Mouse (Mus musculus) layer of hippocampus, adult 2 months (tissue): ENCODE measurements around the gene Plscr1. TPM values are rescaled to one million over a fixed set of nuclear protein-coding genes. Genes with fewer than 3 reads are reported as not detected.

ENCODE experiments used
- DNase-seq, 2 experiments: peaks; one replicate each; pipeline ENCODE4 v3.0.0; 2022; ENCODE audit warnings: low spot score in 2 of 2
- H3K27ac ChIP-seq: fragments of 200-600 bp; 2 replicates; pipeline ENCODE4 v1.8.1; 2022
- H3K4me3 ChIP-seq: fragments of 200-600 bp; 2 replicates; pipeline ENCODE4 v1.8.1; 2022; ENCODE audit warnings: mild to moderate bottlenecking
- CTCF ChIP-seq: fragments of 200-600 bp; conservative IDR thresholded peaks from 2 replicates; pipeline ENCODE4 v1.8.1; 2022; ENCODE audit warnings: antibody characterized with exemption, mild to moderate bottlenecking, moderate library complexity
- total RNA-seq, 2 experiments: library from RNA; stranded (reverse); gene quantifications; 2 replicates each; pipeline ENCODE4 v1.2.3; 2021

The Plscr1 gene
- total RNA-seq, 2 experiments from 2014 or later, result 1.4 to 1.7 TPM

- TF ChIP-seq CTCF, result no peak
- Histone ChIP-seq H3K27ac (no peak overlapping the region), H3K4me3 (no peak overlapping the region)
- DNase-seq, result no peak
Measured at GRCm38 (mm10) chr9:92269829-92270404, 20.4 kb downstream of the Plscr1 start.

GRCm38 (mm10) chr9:92270927-92271326 is 21.4 kb downstream of the Plscr1 start:
- TF ChIP-seq CTCF, result no peak
- Histone ChIP-seq H3K27ac (no peak overlapping the region), H3K4me3 (no peak overlapping the region)
- no peak for DNase-seq

GRCm38 (mm10) chr9:92272650-92273049 is 23.1 kb downstream of the Plscr1 start:
- no peak overlapping the region for H3K27ac ChIP-seq

DNA sequence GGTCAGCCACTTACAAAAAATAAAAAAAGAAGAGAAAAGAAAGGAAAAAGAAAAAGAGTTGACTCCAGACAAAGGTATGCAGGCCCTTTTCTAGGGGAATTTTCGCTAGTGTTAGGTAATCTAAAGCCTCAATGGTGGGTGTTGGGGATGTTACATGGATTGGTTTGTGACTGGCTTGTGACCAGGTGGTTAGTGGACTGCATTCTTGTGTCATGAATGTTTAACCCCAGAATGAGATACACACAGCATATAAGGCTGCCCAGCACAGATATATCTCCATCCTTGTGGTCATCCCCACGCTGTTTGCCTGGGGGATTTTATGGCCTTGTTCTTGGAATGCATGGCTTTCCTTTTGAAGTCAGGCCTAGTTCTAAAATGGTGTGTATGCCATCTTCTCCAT is 23.7 kb downstream of the Plscr1 start:
- no peak overlapping the region for H3K27ac ChIP-seq
- H3K4me3 ChIP-seq, result no peak overlapping the region
- no peak for DNase-seq
- TF ChIP-seq CTCF, result no peak

More at GRCm38 (mm10) chr9:92272650-92273049, 23.1 kb downstream of the Plscr1 start:
- no peak for TF ChIP-seq CTCF
- H3K4me3 ChIP-seq, result no peak overlapping the region
- DNase-seq, result no peak

GRCm38 (mm10) chr9:92273956-92274762 is 24.6 kb downstream of the Plscr1 start:
- TF ChIP-seq CTCF, result no peak
- Histone ChIP-seq H3K27ac (no peak overlapping the region), H3K4me3 (no peak overlapping the region)
- no peak for DNase-seq

- TF ChIP-seq CTCF, result no peak
- no peak for DNase-seq
- Histone ChIP-seq H3K4me3 (peak within 1 kb of the TSS; percentile 40), H3K27ac (peak within 1 kb of the TSS; percentile 68)
Measured at GRCm38 (mm10) chr9:92275486-92276207, 26.1 kb downstream of the Plscr1 start, which contains the start of gene Plscr2. TSS of gene Plscr2 (plus strand) at chr9:92275602.

- H3K4me3 ChIP-seq, result peak overlapping the region; percentile 40
- no peak for DNase-seq
- no peak for TF ChIP-seq CTCF
- H3K27ac ChIP-seq, result peak overlapping the region; percentile 68; the same call in 1 of the 2 replicates
Measured at GRCm38 (mm10) chr9:92276360-92276759, 26.8 kb downstream of the Plscr1 start.

- Histone ChIP-seq H3K4me3 (no peak overlapping the region), H3K27ac (no peak overlapping the region)
- no peak for DNase-seq
- no peak for TF ChIP-seq CTCF
Measured at GRCm38 (mm10) chr9:92280048-92280447, 30.5 kb downstream of the Plscr1 start.

DNA sequence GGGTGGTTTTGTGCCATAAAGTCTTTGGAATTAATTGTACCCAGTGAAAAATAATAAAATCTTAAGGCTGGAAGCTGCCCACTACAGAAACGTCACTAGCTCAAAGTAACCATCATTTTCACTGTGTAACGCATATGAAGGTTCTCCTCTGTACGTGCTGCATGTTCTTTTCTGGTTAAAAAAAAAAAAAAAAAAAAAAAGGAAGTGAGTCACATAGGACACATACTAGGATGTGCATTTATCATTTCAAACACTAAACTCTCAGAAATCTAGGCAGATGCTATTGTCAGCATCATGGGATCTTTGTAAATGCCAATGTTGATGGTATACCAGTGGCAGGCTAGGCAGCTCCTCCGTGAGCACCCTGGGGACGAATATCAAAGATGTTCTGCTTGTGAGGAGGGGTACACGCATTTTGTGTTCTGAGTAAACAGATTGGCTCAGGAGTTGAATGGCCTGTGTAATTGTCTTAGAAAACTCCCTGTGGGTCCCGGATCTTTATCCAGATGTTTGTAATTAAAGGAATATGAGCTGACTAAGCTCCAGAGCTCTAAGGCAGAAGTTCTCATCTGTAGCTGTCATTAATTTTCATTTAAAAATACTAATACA is 33.1 kb downstream of the Plscr1 start:
- TF ChIP-seq CTCF, result no peak
- no peak for DNase-seq
- no peak overlapping the region for H3K27ac ChIP-seq
- no peak overlapping the region for H3K4me3 ChIP-seq

DNA sequence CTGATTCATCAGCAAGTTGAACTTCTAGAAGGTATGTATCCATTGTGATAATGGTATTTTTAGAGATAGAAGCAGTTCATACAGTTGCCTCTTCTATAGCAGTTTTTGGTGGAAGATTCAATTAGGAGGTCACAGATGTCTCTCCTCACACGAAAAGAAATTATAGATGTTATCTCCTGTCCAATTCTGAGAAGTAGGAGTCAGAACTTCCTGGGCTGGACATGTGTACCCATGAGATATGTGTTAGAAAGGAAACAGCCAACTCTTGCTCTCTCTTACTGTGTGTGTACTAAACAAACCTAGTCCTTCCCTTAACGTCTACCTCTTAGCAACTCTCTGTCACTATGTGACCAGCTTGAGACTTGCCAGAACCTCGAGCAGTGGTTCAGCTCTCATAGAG is 40.1 kb downstream of the Plscr1 start:
- TF ChIP-seq CTCF, result no peak
- Histone ChIP-seq H3K27ac (no peak overlapping the region), H3K4me3 (no peak overlapping the region)
- DNase-seq, result no peak

GRCm38 (mm10) chr9:92292169-92292568 is 42.6 kb downstream of the Plscr1 start:
- no peak for TF ChIP-seq CTCF
- Histone ChIP-seq H3K4me3 (no peak overlapping the region), H3K27ac (no peak overlapping the region)
- DNase-seq, result no peak

DNA sequence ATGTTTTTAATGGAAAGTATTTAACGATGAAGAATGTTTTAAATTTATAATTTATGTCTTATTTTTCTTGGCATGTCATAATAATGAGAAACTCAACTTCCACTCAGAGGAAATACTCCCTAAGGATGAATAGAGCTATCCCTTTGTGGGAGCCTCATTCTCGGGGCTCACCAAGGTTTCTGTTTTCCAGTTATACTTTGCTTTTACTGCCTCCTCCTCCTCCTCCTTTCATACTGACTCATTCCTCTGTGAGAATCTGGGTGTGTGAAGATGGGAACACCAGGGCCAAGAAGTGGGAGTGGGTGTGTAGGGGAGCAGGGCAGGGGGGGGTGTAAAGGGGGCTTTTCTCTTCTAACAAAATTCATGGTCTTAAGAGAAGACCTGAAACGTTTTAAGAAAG is 43.4 kb downstream of the Plscr1 start:
- DNase-seq, result no peak
- TF ChIP-seq CTCF, result no peak
- no peak overlapping the region for H3K4me3 ChIP-seq

More for the DNA sequence above, 43.4 kb downstream of the Plscr1 start:
- no peak overlapping the region for H3K27ac ChIP-seq
